Mouse (Mus musculus): ENCODE measurements around the gene Cabp2. TPM values are rescaled to one million over a fixed set of nuclear protein-coding genes. Genes with fewer than 3 reads are reported as not detected.
"Not testable (repeated sequence)": the region's sequence is repeated elsewhere in the genome, so short reads cannot be mapped to it uniquely, and the experiment has no call there.

The Cabp2 gene
- polyA plus RNA-seq, 1 experiment from 2014 or later: not detected

DNA sequence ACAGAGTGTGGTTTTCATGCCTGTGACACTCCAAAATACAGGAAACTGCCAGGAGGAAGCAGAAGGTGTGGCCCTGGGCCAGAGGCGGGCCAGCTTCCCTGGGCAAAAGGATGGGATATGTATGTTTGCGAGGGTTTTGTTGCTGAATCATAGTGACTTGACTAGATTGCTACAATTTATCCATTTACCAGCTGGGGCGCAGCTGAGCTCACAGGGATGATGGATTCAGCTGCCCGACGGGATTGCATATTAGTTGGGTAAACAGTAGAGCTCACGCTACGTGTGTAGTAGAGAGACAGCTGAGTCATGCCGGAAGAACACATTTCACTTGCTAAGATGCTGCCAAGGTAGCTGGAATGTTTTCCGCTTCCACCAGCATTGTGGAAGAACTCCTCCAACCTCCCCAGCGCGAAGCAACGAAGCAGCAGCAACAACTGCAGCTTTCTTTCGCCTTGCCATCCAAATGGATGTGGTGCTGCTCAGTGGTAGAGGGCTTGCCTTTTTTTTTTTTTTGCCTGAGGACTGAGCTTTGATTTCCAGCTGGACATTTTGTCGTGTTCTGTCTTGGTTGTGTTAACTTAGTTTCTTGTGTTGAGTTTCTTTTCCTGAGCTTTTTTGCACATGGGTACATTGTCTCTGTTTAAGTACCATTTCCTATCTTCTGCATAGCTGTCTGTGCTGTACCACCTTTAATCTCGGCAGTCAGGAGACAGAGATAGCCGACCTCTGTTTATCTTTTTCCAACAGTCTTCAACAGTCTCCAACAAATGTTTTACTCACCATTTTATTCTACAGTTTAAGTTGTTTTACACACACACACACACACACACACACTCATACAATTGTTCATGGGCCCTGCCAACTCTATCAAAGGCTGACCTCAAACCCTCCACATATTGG, 35.2 kb upstream of the Cabp2 start, which contains the start of gene Gstp2:
Gstp2 (minus strand) TSS at position 58 of the 900 bp plus-strand sequence.
- H3K27me3 ChIP-seq (replicated peaks): no peaks in the 10 kb centered on the region
- 0 out of 2 replicates have a peak, but pooled peaks cover 2% of the 10 kb centered on the region for H3K4me1 ChIP-seq
- no peaks in the 10 kb centered on the region for H3K36me3 ChIP-seq
- peak within 1 kb of the TSS; percentile 32 for H3K4me2 ChIP-seq
- H3K9ac ChIP-seq (replicated peaks): no peak within 1 kb of the TSS
- ATAC-seq (ENCODE audit: low FRiP score): no peak
- no peak within 1 kb of the TSS for H3K4me3 ChIP-seq (replicated peaks)
- H3K9me3 ChIP-seq (replicated peaks): no peaks in the 10 kb centered on the region
- 55% methylated on average over 16 of the region's 16 CpGs for WGBS
- no peak within 1 kb of the TSS for H3K27ac ChIP-seq (replicated peaks)

DNA sequence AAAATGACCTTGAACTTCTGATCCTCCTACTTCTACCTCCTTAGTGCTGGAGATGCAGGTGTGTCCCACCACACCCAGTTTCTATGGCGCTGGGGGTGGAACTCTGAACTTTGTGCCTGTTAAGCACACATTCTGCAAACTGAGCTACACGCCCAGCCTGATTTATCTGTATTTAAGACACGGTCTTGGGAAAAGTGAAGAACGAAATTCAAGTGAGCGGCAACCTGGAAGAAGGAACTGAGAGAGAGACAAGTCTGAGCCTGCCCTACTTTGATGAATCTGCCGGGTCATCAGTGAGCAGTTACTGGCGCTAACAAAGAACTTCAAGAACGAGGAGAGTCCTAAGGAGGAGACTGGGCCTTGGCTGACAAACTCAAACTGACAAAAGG, 34.5 kb upstream of the Cabp2 start:
- no peak overlapping the region for H3K9ac ChIP-seq (replicated peaks)
- H3K36me3 ChIP-seq: no peaks in the 10 kb centered on the region
- H3K27me3 ChIP-seq (replicated peaks): no peaks in the 10 kb centered on the region
- no peaks in the 10 kb centered on the region for H3K9me3 ChIP-seq (replicated peaks)
- no peak overlapping the region for H3K4me2 ChIP-seq
- H3K4me1 ChIP-seq: 0 out of 2 replicates have a peak, but pooled peaks cover 2% of the 10 kb centered on the region
- no peak overlapping the region for H3K27ac ChIP-seq (replicated peaks)
- ATAC-seq (ENCODE audit: low FRiP score): no peak
- WGBS: 84% methylated on average over 8 of the region's 8 CpGs
- no peak overlapping the region for H3K4me3 ChIP-seq (replicated peaks)

DNA sequence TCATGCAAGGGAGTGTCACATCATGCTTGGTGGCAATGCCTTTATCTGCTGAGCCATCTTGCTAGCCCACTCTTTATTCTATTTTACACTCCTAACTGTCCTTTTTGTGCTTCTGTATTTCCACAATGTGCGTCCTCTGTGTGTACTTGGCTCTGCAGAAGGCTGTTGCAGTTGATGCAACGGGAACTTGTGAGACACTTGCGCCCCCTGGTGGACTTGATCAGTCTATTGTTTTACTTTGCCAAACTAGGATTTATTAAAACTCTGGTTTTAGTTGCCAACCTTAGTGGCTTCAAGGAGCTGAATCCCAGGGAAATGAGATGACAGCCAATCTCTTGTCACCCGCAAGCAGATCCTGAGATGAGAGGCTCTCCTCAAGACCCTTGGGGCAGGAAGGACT, 33.5 kb upstream of the Cabp2 start:
- no peak overlapping the region for H3K4me3 ChIP-seq (replicated peaks)
- H3K27me3 ChIP-seq (replicated peaks): no peaks in the 10 kb centered on the region
- WGBS: 13% methylated on average over 4 of the region's 4 CpGs
- H3K36me3 ChIP-seq: no peaks in the 10 kb centered on the region
- 0 out of 2 replicates have a peak, but pooled peaks cover 2% of the 10 kb centered on the region for H3K4me1 ChIP-seq
- no peaks in the 10 kb centered on the region for H3K9me3 ChIP-seq (replicated peaks)
- no peak for ATAC-seq (ENCODE audit: low FRiP score)
- H3K27ac ChIP-seq (replicated peaks): no peak overlapping the region
- no peak overlapping the region for H3K4me2 ChIP-seq
- H3K9ac ChIP-seq (replicated peaks): no peak overlapping the region

DNA sequence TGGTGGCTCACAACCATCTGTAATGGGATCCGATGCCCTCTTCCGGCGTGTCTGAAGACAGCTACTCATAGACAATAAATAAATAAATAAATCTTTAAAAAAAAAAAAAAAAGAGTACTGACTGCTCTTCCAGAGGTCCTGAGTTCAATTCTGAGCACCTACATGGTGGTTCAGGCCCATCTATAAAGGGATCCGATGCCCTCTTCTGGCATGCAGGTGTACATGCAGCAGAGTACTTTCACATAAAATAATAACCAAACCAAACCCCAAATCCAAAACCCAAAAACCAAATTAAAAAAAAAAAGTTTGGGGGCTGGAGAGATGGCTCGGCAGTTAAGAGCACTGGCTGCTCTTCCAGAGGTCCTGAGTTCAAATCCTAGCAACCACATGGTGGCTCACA, 32.3 kb upstream of the Cabp2 start:
- H3K4me1 ChIP-seq; ATAC-seq (ENCODE audit: low FRiP score); H3K36me3 ChIP-seq; H3K9me3 ChIP-seq (replicated peaks); H3K4me2 ChIP-seq; H3K9ac ChIP-seq (replicated peaks); H3K27ac ChIP-seq (replicated peaks); H3K27me3 ChIP-seq (replicated peaks); H3K4me3 ChIP-seq (replicated peaks): not testable (repeated sequence)
- whole genome bisulfite sequencing: 87% methylated on average over 5 of the region's 5 CpGs

DNA sequence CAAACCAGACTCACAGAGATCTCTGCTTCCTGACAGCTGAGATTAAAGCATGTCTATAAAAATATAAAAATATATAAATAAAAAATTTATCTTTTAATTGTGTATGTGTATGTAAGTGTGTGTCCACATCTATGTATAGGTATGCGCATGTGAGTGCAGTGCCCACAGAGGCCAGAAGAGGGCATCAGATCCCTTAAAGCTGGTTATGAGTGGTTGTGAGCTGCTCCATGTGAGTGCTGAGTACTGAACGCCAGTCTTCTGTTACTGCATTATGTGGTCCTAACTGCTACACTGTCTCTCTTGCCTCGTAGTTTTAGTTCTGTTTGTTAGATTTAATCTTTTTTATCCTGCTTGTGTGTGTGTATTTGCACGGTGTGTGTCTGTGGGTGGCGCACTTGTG, 30.4 kb upstream of the Cabp2 start:
- no peak overlapping the region for H3K27ac ChIP-seq (replicated peaks)
- no peak for ATAC-seq (ENCODE audit: low FRiP score)
- no peaks in the 10 kb centered on the region for H3K9me3 ChIP-seq (replicated peaks)
- H3K27me3 ChIP-seq (replicated peaks): no peaks in the 10 kb centered on the region
- no peaks in the 10 kb centered on the region for H3K36me3 ChIP-seq
- 0 out of 2 replicates have a peak, but pooled peaks cover 2% of the 10 kb centered on the region for H3K4me1 ChIP-seq
- no peak overlapping the region for H3K9ac ChIP-seq (replicated peaks)
- WGBS: 95% methylated on average over 5 of the region's 5 CpGs
- no peak overlapping the region for H3K4me2 ChIP-seq
- no peak overlapping the region for H3K4me3 ChIP-seq (replicated peaks)

DNA sequence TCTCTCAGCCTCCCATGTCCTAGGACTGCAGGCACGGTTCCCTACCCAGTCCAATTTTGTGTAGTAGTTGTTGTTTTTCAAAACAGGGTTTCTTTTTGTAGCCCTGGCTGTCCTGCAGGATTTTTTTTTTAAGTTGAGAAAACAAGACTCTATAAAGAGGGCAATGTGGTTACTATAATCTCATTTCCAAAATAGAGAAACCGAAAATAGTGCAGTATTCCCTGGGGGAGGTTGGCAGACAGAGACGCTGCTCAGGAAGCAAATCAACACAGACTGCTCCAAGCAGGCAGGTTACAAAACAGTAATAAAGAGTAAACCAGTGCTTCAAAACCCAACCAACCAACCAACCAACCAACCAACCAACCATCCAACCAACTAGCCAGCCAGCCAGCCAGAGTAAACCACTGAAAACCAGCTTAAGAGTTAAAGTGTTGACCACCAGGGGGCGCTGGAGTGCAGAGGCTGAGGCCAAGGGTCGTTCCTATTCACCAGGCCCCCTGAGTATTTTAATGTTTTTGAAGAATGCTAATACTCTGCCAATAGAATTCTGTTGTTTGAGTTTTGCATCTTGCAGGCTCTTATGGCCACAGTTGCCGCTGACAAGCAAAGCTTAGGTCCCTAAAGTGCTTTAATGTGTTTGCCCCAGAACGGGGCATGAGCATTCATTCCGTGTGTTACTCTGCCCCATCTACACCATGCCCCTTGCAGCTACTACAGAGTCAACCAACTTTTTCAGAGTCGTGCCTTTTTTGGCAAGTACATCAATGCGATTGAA, 29.4 kb upstream of the Cabp2 start:
- 55% methylated on average over 10 of the region's 10 CpGs for WGBS
- no peak overlapping the region for H3K4me3 ChIP-seq (replicated peaks)
- no peak overlapping the region for H3K27ac ChIP-seq (replicated peaks)

DNA sequence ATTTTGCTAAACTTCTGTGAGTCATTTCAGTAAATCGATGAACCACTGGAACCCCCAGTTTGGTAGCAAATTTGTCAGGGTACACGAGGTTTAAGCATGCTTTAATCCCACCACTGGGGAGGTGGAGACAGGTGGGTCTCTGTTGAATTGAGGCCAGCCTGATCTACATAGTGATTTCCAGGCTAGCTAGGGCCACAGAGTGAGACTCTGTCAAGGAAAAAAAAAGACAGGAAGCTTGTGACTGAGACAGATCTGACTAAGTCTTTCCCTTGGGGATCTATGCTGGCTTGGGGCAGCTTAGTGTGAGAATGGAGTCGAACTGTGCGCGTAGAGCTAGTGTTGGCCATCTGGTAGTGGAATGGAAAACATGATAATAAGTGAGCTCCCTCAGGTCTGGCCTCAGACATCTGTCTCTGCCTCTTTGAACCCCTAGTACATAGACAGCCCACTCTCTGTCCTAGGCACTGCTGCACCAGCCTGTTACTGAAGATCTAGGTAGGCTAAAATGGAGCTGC, 28.8 kb upstream of the Cabp2 start:
- Histone ChIP-seq H3K4me2 (no peak overlapping the region), H3K9me3 (replicated peaks) (no peaks in the 10 kb centered on the region), H3K27me3 (replicated peaks) (no peaks in the 10 kb centered on the region), H3K4me3 (replicated peaks) (no peak overlapping the region), H3K36me3 (no peaks in the 10 kb centered on the region), H3K27ac (replicated peaks) (no peak overlapping the region), H3K4me1 (no peaks in the 10 kb centered on the region), H3K9ac (replicated peaks) (no peak overlapping the region)
- ATAC-seq (ENCODE audit: low FRiP score): no peak
- 75% methylated on average over 5 of the region's 5 CpGs for WGBS

More for the DNA sequence above, 29.4 kb upstream of the Cabp2 start:
- no peaks in the 10 kb centered on the region for H3K27me3 ChIP-seq (replicated peaks)
- no peak overlapping the region for H3K9ac ChIP-seq (replicated peaks)
- H3K36me3 ChIP-seq: no peaks in the 10 kb centered on the region
- no peaks in the 10 kb centered on the region for H3K4me1 ChIP-seq
- no peak for ATAC-seq (ENCODE audit: low FRiP score)
- no peak overlapping the region for H3K4me2 ChIP-seq
- H3K9me3 ChIP-seq (replicated peaks): no peaks in the 10 kb centered on the region

DNA sequence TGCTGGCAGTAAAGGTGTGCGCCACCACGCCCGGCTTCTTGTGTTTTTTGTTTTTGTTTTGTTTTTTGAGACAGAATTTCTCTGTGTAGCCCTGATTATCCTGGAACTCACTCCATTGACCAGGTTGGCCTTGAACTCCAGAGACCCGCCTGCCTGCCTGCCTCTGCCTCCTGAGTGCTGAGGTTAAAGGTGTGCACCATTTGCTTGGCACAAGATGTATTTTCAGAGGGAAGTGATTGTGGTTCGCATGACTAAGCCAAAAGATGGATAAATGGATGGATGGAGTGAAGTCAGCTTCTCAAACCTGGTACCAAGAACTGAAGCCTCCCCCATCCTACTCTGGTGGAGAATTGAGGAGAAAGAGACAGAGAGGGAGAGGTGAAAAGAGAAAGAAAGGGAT, 26.8 kb upstream of the Cabp2 start:
- no peaks in the 10 kb centered on the region for H3K27me3 ChIP-seq (replicated peaks)
- H3K9me3 ChIP-seq (replicated peaks): no peaks in the 10 kb centered on the region
- no peak overlapping the region for H3K4me2 ChIP-seq
- no peaks in the 10 kb centered on the region for H3K4me1 ChIP-seq
- no peak overlapping the region for H3K27ac ChIP-seq (replicated peaks)
- no peak overlapping the region for H3K9ac ChIP-seq (replicated peaks)
- no peak for ATAC-seq (ENCODE audit: low FRiP score)
- H3K4me3 ChIP-seq (replicated peaks): no peak overlapping the region
- H3K36me3 ChIP-seq: no peaks in the 10 kb centered on the region
- WGBS: 93% methylated on average over 5 of the region's 5 CpGs

DNA sequence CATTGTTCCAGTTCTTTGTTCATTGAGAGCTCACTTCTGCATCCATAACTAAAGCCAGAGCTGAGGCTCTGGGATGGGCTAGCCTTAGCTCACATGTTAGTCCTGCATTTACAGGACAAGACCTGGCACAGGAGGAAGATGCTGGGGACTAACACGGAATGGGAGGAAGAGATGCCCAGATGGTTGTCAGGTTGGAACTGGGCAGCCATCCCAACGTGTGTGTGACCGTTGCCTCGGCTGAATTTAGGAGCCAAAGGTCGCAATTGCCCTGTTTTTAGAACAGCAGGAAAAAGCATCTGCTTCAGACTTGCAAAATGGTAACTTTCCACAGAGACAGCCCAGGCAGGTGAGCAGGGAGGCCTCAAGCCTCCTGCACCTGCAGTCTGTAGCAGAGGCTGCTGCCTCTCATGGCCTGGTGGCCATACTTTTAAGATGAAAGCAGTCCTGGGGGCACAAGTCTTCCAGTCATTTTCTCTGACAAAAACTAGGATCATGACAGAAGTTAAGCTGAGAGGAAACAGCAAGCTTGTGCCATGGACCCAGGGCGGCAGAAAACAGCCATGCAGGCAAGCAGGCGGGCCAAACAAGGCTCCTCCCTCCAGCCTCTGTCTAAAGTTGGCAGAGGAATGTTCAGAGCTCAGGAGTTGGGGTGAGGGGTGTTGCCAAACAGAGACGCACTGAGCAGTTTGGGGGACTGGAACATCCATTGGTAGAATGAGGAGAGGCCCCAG, 26.0 kb upstream of the Cabp2 start:
- no peak for ATAC-seq (ENCODE audit: low FRiP score)
- Histone ChIP-seq H3K27me3 (replicated peaks) (no peaks in the 10 kb centered on the region), H3K4me1 (no peaks in the 10 kb centered on the region), H3K9ac (replicated peaks) (no peak overlapping the region), H3K4me2 (no peak overlapping the region), H3K36me3 (no peaks in the 10 kb centered on the region), H3K4me3 (replicated peaks) (no peak overlapping the region), H3K27ac (replicated peaks) (no peak overlapping the region), H3K9me3 (replicated peaks) (no peaks in the 10 kb centered on the region)
- 82% methylated on average over 8 of the region's 8 CpGs for WGBS

DNA sequence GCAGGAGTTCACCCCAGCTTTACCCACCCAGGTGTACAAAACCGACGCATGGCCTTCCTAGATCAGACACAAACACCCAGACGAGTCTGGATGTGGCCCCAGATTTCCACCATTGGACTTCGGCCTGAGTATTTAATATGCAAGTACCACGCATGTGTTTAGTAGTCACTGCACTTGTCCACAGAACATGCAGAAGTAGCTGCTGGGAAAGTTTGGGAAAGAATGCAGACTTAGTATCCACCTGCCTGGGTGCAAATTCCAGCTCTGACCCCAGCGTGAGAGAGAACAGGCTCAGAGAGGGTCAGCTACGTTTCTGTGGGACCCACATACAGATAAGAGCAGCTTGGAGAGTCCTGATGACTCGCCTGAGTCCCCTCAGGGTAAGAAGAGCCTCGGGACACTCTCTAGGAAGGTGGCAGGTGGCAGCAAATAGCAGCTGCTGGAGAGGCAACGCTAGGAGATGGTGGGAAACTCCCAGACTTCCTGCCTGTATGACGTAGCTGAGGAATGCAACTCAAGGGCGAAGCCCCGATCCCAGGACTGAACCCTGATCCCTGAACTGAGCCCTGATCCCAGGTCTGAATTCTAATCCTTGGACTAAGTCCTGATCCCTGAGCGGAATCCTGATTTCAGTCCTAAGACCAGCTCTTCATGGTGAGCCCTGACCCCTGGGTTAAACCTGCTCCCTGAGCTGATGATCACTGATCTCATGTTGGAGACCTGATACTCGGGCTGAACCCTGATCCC, 25.3 kb upstream of the Cabp2 start:
- Histone ChIP-seq H3K9ac (replicated peaks) (no peak overlapping the region), H3K36me3 (no peaks in the 10 kb centered on the region), H3K27ac (replicated peaks) (no peak overlapping the region), H3K4me2 (no peak overlapping the region), H3K4me3 (replicated peaks) (no peak overlapping the region), H3K4me1 (no peaks in the 10 kb centered on the region), H3K9me3 (replicated peaks) (no peaks in the 10 kb centered on the region), H3K27me3 (replicated peaks) (no peaks in the 10 kb centered on the region)
- 68% methylated on average over 15 of the region's 15 CpGs for WGBS
- no peak for ATAC-seq (ENCODE audit: low FRiP score)

DNA sequence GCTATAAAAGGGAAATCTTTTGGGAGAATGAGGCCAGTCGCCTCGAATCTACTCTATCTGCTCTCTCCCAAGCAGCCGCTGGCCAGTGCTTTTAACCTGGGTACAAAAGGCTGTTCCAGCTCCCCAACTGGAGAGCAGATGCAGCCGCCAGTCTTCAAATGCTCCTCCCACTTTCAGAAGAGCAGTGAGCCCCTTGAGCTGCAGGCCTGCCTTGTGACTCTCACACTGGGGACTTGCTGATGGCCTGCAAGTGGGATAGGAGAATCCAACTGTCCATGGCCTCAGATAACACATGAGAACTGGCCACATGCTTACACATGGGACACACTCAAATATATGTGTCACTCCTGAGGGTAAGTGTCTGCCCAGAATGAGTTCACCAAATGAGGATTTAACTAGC, 24.7 kb upstream of the Cabp2 start:
- Histone ChIP-seq H3K36me3 (no peaks in the 10 kb centered on the region), H3K9me3 (replicated peaks) (no peaks in the 10 kb centered on the region), H3K4me1 (no peaks in the 10 kb centered on the region), H3K27me3 (replicated peaks) (no peaks in the 10 kb centered on the region), H3K4me3 (replicated peaks) (no peak overlapping the region), H3K27ac (replicated peaks) (no peak overlapping the region), H3K4me2 (no peak overlapping the region), H3K9ac (replicated peaks) (no peak overlapping the region)
- WGBS: 33% methylated on average over 4 of the region's 4 CpGs
- no peak for ATAC-seq (ENCODE audit: low FRiP score)
